Mouse (Mus musculus) forebrain, embryonic 11.5 days (tissue): ENCODE measurements around the gene Anapc5. TPM values are rescaled to one million over a fixed set of nuclear protein-coding genes. Genes with fewer than 3 reads are reported as not detected.

Source experiments
- polyA plus RNA-seq: library from polyadenylated mRNA; unstranded; fragments of >200 nt; fragmentation: Nextera tagmentation; extraction: Ambion mirVana; gene quantifications from 2 replicates; pipeline ENCODE4 v1.2.1, GENCODE M21; 2014

The Anapc5 gene
- polyA plus RNA-seq, 1 experiment from 2014 or later = 536 TPM

Other genes with a start within 250 kb of the Anapc5 start
- gene Ift81, start 206.8 kb downstream of the Anapc5 start, polyA plus RNA-seq = 49.4 TPM in 2 replicates
- gene P2rx7, start 177.4 kb downstream of the Anapc5 start, polyA plus RNA-seq = 0.32 and 0.77 TPM in 2 replicates
- 5.2 and 5.5 TPM in 2 replicates for gene P2rx4, start 113.8 kb downstream of the Anapc5 start, polyA plus RNA-seq
- gene Camkk2, start 41.9 kb downstream of the Anapc5 start, polyA plus RNA-seq = 24.4 and 26.3 TPM in 2 replicates
- gene Rnf34, start 28.7 kb upstream of the Anapc5 start, polyA plus RNA-seq = 51.1 and 53.2 TPM in 2 replicates
- gene Kdm2b, start 168.5 kb upstream of the Anapc5 start, polyA plus RNA-seq = 78.0 and 92.4 TPM in 2 replicates
- gene Orai1, start 193.7 kb upstream of the Anapc5 start, polyA plus RNA-seq = 9.6 and 9.8 TPM in 2 replicates
- gene Morn3, start 225.7 kb upstream of the Anapc5 start, polyA plus RNA-seq = not detected in 2 replicates
- 7.3 and 9.3 TPM in 2 replicates for gene Tmem120b, start 247.1 kb upstream of the Anapc5 start, polyA plus RNA-seq